ENCODE assay signal across 25 mouse cellular contexts in the genomic region with DNA sequence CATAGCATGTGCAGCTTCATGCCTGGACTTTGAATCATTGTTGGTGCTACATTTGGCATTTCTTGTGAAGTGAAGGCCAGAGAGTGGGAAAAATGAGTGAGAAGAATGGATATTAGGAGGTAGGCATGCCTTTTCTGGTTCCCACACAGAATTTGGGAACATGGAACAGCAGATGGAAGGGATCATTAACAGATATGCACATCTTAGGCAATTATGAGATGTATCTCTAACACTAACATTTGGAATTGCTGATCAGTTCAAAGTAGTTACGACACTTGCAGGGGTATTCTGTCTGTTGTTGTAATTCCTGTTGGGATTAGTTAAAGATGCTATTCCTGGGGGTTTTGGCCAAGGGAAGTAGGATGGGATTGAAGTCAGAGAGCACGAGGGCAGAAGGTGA.
"Had no signal": no experiment of that assay in that cellular context is flagged by ENCODE, and none has a peak within 500 bp of the region (broad histone marks: within the 10 kb centered on the region; RNA-seq: fewer than 3 reads in every experiment).

No protein-coding gene starts in this region.

- ATAC-seq: hindbrain, postnatal 0 days; intestine, embryonic 16.5 days had no signal

- H3K9ac ChIP-seq: heart, embryonic 13.5 days; heart, embryonic 15.5 days; hindbrain, embryonic 13.5 days; hindbrain, embryonic 15.5 days; kidney, embryonic 15.5 days; limb, embryonic 13.5 days; limb, embryonic 15.5 days had no signal

- H3K27ac ChIP-seq: heart, adult 2 months; heart, embryonic 13.5 days; heart, embryonic 15.5 days; hindbrain, embryonic 13.5 days; hindbrain, embryonic 15.5 days; hindbrain, postnatal 0 days; kidney, embryonic 15.5 days; kidney, postnatal 0 days; limb, embryonic 13.5 days; limb, embryonic 15.5 days had no signal

- H3K36me3 ChIP-seq: heart, embryonic 13.5 days; heart, embryonic 15.5 days; hindbrain, embryonic 13.5 days; hindbrain, embryonic 15.5 days; kidney, embryonic 15.5 days; limb, embryonic 13.5 days; limb, embryonic 15.5 days had no signal

- H3K4me1 ChIP-seq: heart, embryonic 15.5 days; hindbrain, embryonic 13.5 days; hindbrain, embryonic 15.5 days; kidney, embryonic 15.5 days; limb, embryonic 15.5 days had no signal

- H3K4me2 ChIP-seq: heart, embryonic 11.5 days; heart, embryonic 13.5 days; heart, embryonic 15.5 days; hindbrain, embryonic 13.5 days; hindbrain, embryonic 15.5 days; kidney, embryonic 15.5 days; limb, embryonic 13.5 days; limb, embryonic 15.5 days had no signal

- H3K27me3 ChIP-seq: heart, embryonic 13.5 days; heart, embryonic 15.5 days; hindbrain, embryonic 15.5 days; kidney, embryonic 15.5 days; limb, embryonic 13.5 days; limb, embryonic 15.5 days had no signal

- H3K4me3 ChIP-seq: heart, adult 2 months; heart, embryonic 13.5 days; heart, embryonic 15.5 days; hindbrain, embryonic 13.5 days; hindbrain, embryonic 15.5 days; kidney, embryonic 15.5 days; limb, embryonic 13.5 days; limb, embryonic 15.5 days had no signal

- H3K9me3 ChIP-seq: heart, embryonic 13.5 days; heart, embryonic 15.5 days; hindbrain, embryonic 13.5 days; hindbrain, embryonic 15.5 days; kidney, embryonic 15.5 days; limb, embryonic 13.5 days; limb, embryonic 15.5 days had no signal

- DNase-seq: gastrocnemius, postnatal 14 days; gastrocnemius, postnatal 36 days; heart, adult 11 months; heart, adult 2 months; heart, postnatal 14 days; heart, postnatal 36 days; kidney, adult 11 months; kidney, adult 2 months; kidney, adult 9 months; kidney, postnatal 14 days; kidney, postnatal 36 days; layer of hippocampus, adult 9-11 months; layer of hippocampus, postnatal 36 days; left cerebral cortex, postnatal 4 days had no signal
